Mouse (Mus musculus) embryonic fibroblast, embryonic 13.5 days (primary cell): Measurements from ENCODE around the gene Pcbp4. TPM values are rescaled to one million over a fixed set of nuclear protein-coding genes. Genes with fewer than 3 reads are reported as not detected.

Experiments
- H3K27ac ChIP-seq: 2 replicates; pipeline ENCODE4 v1.5.1; 2012; ENCODE audit warnings: low read length, control low read depth, inconsistent platforms; ENCODE audit not compliant: insufficient read depth
- H3K4me1 ChIP-seq: 2 replicates; pipeline ENCODE4 v1.6.1; 2011; ENCODE audit warnings: low read length; ENCODE audit not compliant: control insufficient read depth, insufficient read depth
- H3K4me3 ChIP-seq: 2 replicates; pipeline ENCODE4 v1.5.1; 2011; ENCODE audit warnings: mild to moderate bottlenecking, control low read depth, low read length; ENCODE audit not compliant: insufficient read depth
- CTCF ChIP-seq: IDR thresholded peaks from 2 replicates; pipeline ENCODE4 v1.5.1; 2011; ENCODE audit warnings: mild to moderate bottlenecking, control low read depth, low read length, moderate library complexity, borderline replicate concordance; ENCODE audit not compliant: insufficient read depth
- POLR2A ChIP-seq: IDR thresholded peaks from 2 replicates; pipeline ENCODE4 v1.6.1; 2011; ENCODE audit warnings: low read depth, mild to moderate bottlenecking, control low read depth, low read length, moderate library complexity
- polyA plus RNA-seq: library from polyadenylated mRNA; stranded (reverse); fragments of >200 nt; gene quantifications from 2 replicates; pipeline ENCODE4 v1.2.4, GENCODE M21; 2011; ENCODE audit warnings: low read depth; ENCODE audit not compliant: missing spikeins, insufficient read length

The Pcbp4 gene
- polyA plus RNA-seq, 1 experiment = 119 TPM

- TF ChIP-seq POLR2A (no peak), CTCF (no peak)
- Histone ChIP-seq H3K4me1 (no peaks in the 10 kb centered on the region), H3K4me3 (no peak within 1 kb of the TSS)
Observed at GRCm38 (mm10) chr9:106499667-106500066, 46.6 kb downstream of the Pcbp4 start, which contains the start of gene Iqcf1. TSS of gene Iqcf1 (plus strand) at chr9:106499967.

DNA sequence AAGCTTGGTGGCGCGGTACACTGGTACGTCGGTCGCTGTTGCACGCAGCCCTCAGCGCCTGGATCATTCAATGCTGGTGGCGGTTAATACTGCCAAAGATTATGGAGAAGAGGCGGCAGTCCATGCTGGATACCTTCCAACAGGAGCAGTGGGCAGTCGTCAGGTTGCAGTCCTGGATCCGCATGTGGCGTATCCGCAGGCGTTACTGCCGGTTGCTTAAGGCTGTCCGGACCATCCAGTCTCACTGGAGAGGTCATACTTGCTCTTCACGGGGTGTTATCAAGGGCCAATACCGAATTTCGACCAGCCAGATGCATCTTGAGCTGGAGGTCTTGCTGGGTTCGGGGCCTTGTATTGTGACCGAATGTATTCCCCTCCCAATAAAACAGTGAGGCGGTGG is 48.8 kb downstream of the Pcbp4 start:
- TF ChIP-seq CTCF (no peak), POLR2A (no peak)
- no peak overlapping the region for H3K4me3 ChIP-seq

More at GRCm38 (mm10) chr9:106499667-106500066, 46.6 kb downstream of the Pcbp4 start, which contains the start of gene Iqcf1:
- no peak within 1 kb of the TSS for H3K27ac ChIP-seq

GRCm38 (mm10) chr9:106504246-106504645 is 51.2 kb downstream of the Pcbp4 start:
- Histone ChIP-seq H3K4me3 (no peak overlapping the region), H3K27ac (no peak overlapping the region), H3K4me1 (no peaks in the 10 kb centered on the region)
- no peak for TF ChIP-seq POLR2A
- no peak for TF ChIP-seq CTCF

More for the DNA sequence above, 48.8 kb downstream of the Pcbp4 start:
- no peak overlapping the region for H3K27ac ChIP-seq
- H3K4me1 ChIP-seq = no peaks in the 10 kb centered on the region

GRCm38 (mm10) chr9:106509356-106509755 is 56.3 kb downstream of the Pcbp4 start:
- Histone ChIP-seq H3K27ac (no peak overlapping the region), H3K4me3 (no peak overlapping the region), H3K4me1 (no peaks in the 10 kb centered on the region)
- TF ChIP-seq POLR2A (no peak), CTCF (no peak)

DNA sequence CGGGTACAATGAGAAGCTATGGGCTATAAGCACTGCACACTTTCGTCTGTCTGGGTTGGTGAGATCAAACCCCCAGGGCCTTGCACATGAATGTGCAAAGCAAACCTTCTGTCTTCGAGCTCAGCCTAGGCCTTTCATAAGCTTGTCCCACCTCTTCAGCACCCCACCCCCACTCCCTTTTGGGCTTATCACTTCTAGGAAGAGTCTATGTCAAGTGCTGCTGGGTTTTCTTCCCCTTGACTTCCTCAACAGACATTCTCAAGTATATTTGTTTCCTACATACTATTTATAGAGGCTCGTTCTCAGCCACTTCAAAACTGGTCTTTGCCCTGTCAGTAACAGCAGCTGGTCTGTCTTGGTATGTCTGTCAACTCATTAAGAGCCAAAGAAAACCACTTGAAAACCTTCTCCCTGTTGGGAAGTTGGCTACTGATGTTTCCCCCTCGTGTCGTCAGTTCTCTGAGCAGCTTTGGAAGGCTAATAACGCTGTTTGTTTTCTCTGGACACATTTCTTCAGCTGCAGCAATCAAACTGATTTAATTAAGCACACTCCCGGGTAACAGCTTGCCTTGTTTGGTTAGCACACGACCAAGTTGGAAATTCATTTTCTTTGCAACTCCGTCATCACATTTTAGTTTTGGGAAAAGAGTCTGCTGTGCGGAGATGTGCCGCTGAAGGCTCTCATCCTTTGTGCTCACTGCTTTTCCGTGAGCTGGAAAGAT is 59.8 kb downstream of the Pcbp4 start:
- Histone ChIP-seq H3K4me1 (no peaks in the 10 kb centered on the region), H3K4me3 (no peak overlapping the region), H3K27ac (no peak overlapping the region)
- TF ChIP-seq CTCF (no peak), POLR2A (no peak)

- TF ChIP-seq POLR2A (no peak), CTCF (no peak)
- Histone ChIP-seq H3K4me3 (no peak overlapping the region), H3K27ac (no peak overlapping the region), H3K4me1 (no peaks in the 10 kb centered on the region)
Observed at GRCm38 (mm10) chr9:106513566-106513965, 60.5 kb downstream of the Pcbp4 start.

Other genes with a start within 250 kb of the Pcbp4 start
- gene Tlr9, start 230.7 kb upstream of the Pcbp4 start, polyA plus RNA-seq = not detected in 2 replicates
- gene Alas1, start 204.6 kb upstream of the Pcbp4 start, polyA plus RNA-seq = 54.2 and 54.7 TPM in 2 replicates
- gene Poc1a, start 172.2 kb upstream of the Pcbp4 start, polyA plus RNA-seq = 9.4 and 12.0 TPM in 2 replicates
- 63.0 and 67.2 TPM in 2 replicates for gene Dusp7, start 84.7 kb upstream of the Pcbp4 start, polyA plus RNA-seq
- 346 and 369 TPM in 2 replicates for gene Rpl29, start 23.8 kb upstream of the Pcbp4 start, polyA plus RNA-seq
- 14.9 and 16.0 TPM in 2 replicates for gene Acy1, start 15.0 kb upstream of the Pcbp4 start, polyA plus RNA-seq
- 16.4 and 16.8 TPM in 2 replicates for gene Abhd14b, start 5.8 kb upstream of the Pcbp4 start, polyA plus RNA-seq
- gene Abhd14a, start 5.6 kb upstream of the Pcbp4 start, polyA plus RNA-seq = 29.7 and 31.3 TPM in 2 replicates
- not detected in 2 replicates for gene Gpr62, start 12.6 kb downstream of the Pcbp4 start, polyA plus RNA-seq
- gene Rrp9, start 22.7 kb downstream of the Pcbp4 start, polyA plus RNA-seq = 28.0 and 34.8 TPM in 2 replicates
- 99.0 and 131 TPM in 2 replicates for gene Parp3, start 23.7 kb downstream of the Pcbp4 start, polyA plus RNA-seq
- gene Iqcf1, start 46.7 kb downstream of the Pcbp4 start, polyA plus RNA-seq = not detected in 2 replicates
- gene Iqcf5, start 61.3 kb downstream of the Pcbp4 start, polyA plus RNA-seq = not detected in 2 replicates
- not detected in 2 replicates for gene Iqcf3, start 108.3 kb downstream of the Pcbp4 start, polyA plus RNA-seq
- not detected in 2 replicates for gene Iqcf4, start 117.7 kb downstream of the Pcbp4 start, polyA plus RNA-seq
- gene Iqcf6, start 173.3 kb downstream of the Pcbp4 start, polyA plus RNA-seq = not detected in 2 replicates
- gene Grm2, start 202.8 kb downstream of the Pcbp4 start, polyA plus RNA-seq = not detected in 2 replicates
- 85.2 and 90.1 TPM in 2 replicates for gene Tex264, start 232.6 kb downstream of the Pcbp4 start, polyA plus RNA-seq